Mouse (Mus musculus) left cerebral cortex, adult 18-20 months (tissue): Measurements from ENCODE around the gene Tusc2. TPM values are rescaled to one million over a fixed set of nuclear protein-coding genes. Genes with fewer than 3 reads are reported as not detected.
A peak's percentile ranks its signal among the peaks of the same experiment; 100 is the strongest.

Source experiments
- DNase-seq, 2 experiments: peaks; one replicate each; pipeline ENCODE4 v3.0.0; 2021 to 2022; ENCODE audit warnings: low spot score in 2 of 2, mixed read lengths in 1 of 2
- total RNA-seq, 2 experiments: library from RNA; stranded (reverse); gene quantifications; 2 replicates each; pipeline ENCODE4 v1.2.3; 2021

Tusc2 gene
- total RNA-seq, 2 experiments from 2014 or later, result 104 to 108 TPM

DNA sequence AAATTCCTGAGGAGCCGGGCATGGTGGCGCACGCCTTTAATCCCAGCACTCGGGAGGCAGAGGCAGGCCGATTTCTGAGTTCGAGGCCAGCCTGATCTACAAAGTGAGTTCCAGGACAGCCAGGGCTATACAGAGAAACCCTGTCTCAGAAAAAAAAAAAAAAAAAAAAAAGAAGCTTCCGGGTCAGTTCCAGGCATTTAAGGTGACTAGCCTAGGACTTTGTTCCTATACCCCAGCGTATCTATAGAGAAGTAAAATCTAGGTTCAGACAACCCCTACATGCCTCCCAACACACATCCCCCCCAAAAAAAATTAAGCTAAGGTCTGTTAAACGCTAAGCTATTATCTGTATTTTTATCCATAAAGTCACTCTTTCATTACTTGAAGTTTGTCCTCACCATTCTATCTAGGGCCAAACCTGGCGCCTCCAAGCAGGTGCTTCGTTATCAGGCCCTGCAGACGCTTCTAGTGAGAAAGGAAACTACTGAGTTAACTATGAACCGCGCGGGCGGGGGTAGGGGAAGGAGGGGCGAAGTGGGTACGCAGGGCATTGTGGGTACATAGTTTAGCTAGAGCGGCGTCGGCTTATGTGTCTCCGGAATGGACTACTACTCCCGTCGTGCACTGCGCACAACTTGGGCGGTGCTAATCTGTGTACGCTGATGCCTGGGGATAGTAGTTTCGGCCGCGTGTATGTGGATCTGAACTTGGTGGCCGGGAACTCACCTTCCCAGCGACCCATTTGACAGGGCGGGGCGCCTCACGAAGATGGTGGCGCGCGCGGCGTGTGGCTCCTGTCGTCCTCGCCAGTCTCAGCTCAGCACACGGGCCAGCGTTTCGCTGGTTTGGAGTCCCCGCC is 24.1 kb downstream of the Tusc2 start, which contains the start of gene Ifrd2:
Gene Ifrd2 (plus strand): TSS at position 669 of the 859 bp plus-strand sequence.
- peak; percentile 98 to 99 for DNase-seq

GRCm38 (mm10) chr9:107587833-107588639 is 25.0 kb downstream of the Tusc2 start:
- no peak for DNase-seq

DNA sequence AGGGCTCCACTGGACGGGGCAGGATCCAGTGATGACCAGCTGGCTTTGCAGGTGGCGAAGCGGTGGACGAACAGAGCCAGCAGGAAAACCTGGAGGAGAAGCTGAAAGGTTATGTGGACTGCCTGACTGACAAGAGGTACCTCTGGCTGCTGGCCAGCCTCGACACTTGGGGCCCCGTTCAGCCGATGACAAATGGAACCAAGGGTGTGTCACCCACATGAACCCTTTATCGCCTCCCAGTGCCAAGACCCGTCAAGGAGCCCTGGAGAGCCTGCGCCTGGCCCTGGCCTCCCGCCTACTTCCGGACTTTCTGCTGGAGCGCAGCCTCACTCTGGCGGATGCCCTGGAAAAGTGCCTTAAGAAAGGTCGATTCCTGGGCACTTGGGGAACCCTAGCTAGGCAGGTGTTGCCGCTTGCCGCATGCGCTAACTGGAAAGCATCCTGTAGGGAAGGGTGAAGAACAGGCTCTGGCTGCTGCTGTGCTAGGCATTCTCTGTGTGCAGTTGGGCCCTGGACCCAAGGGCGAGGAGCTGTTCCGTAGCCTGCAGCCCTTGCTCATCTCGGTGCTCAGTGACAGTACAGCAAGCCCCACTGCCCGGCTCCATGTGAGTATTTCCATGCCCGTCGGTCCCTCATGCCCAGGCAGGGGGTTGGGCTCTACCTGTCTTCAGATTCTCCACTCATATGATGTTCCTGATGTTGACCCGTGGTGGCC is 27.2 kb downstream of the Tusc2 start:
- no peak for DNase-seq

DNA sequence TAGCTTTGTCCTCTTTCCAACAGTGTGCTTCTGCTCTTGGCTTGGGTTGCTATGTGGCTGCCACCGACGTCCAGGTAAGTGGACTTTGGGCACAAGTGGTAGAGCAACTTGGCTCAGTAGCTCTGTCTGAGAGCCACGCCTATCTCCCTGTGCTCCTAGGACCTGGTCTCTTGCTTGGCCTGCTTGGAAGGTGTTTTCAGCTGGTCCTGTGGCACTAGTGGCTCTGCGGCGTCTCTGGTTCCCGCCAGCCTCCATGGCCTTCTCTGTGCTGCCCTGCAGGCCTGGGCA is 27.7 kb downstream of the Tusc2 start:
- no peak for DNase-seq

DNA sequence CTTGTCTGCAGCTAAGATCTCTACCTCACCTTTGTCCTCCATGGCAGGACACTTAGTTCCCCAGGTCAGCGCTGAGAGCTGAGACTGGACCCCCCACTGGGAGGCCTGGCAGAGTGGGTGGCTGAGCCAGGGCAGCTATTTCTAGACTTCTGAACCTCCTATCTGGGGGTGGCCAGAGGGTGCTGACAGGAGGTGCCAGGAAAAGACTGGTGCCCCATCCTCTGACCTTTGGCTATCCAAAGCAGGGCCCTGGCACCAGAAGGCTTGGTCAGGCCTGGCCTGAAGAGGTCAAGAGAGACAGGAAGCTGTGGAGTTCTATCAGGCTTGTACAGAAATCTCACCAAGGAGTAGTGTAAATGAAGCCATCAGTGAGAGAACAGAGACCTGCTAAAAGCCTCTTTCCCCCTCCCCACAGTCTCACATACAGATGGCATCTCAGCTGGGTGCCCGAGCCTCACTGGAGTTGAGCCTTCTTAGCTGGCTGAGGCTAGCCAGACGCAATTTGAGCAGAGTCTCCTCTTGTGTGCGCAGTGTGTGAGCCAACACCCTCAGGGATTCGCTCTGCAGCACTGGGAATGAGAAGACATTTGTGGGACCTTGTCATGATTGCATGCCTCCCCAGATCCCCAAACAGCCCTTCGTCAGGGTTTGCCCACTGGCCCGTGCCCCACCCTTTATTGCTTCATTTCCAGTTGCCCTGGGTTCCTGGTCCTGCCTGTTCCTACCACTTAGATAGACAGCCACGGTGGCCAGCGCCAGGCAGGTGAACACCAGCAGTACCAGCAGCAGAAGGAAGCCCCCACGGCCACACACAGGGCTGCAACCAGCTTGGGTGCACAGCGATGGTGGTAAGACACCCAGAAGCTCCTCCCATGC is 30.3 kb downstream of the Tusc2 start:
- no peak for DNase-seq

GRCm38 (mm10) chr9:107594281-107595062 is 31.4 kb downstream of the Tusc2 start:
- DNase-seq, result no peak

DNA sequence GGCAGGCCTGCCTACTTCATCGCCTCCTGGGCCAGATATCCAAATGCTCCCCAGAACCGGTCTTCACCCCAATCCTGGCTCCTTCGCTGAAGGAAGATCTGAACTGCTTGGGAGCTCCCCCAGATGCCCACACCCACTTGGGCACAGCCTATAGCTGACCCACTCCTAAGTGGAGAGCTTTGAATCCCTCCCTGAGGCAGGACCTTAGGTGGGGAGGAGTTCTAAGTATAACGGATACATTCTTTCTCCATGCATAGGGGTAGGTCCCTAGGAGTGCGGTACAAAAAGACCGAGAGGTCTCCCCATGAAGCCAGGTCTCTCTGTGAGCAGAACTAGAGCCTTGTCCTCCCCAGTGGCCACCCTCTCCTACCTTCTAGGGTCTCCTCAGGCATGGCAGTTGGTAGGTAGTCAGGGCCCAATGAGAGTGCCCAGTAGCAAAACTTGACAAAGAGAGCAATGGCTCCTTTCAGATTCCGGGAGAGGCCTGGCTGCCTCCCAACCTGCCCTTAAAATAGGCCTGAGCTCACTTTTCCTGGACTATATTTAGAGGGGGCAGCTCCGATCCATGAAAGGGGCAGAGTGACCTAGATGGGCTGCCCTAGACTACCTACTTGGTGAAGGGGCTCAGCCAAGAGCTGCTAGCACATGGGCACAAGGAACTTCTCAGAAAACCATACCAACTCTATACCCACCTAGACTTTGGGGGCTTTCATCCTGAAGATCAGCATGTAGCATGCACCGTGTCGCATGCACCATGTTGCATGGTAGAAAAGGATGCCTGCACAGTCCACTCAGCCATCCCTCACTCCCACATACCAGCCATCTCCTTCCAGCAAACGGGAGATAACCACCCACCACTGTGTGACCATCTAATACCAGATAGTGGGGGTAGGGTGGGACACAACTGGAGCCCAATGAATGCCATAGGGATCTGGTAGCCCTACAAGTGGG is 33.8 kb downstream of the Tusc2 start:
- DNase-seq, result no peak

DNA sequence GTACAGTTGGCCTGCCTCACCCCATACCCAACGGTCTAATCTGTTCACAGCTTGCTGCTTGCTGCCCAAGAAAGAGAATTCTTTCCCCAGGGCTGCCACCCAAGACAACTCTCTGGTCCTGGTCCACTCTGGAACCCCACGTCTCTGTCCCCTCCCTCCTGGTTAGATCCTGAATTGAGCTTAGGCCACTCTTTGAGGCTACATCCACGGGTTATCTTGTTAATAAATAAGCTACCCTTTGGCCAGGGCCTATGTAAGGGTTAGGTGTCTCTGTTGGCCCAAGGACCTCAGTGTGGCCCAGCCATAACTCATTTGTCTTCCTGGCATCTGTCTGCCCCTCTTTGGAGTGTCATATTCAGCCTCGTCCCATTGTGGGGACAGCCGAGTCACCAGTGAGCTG is 35.3 kb downstream of the Tusc2 start:
- DNase-seq, result no peak

- no peak for DNase-seq
Measured at GRCm38 (mm10) chr9:107599433-107599832, 36.4 kb downstream of the Tusc2 start.

DNA sequence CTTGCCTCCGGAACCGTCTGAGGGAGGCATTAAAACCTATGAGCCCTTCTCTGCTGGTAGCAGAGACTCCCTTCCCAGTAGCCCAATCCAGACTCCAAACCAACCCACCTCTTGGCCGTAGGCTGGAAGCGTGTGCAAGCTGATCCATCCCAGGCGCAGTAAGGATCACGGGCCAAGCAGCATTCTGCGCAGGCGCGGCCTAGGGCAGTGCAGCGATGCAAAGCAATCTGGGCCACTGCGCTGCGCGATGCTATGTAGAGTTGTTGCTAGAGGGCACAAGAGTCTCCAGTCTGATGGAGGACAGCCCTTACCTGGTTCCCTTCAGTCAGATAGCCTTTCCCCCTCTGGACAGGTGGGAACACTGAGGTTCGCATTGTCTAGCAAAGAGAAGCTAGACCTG is 36.8 kb downstream of the Tusc2 start:
- DNase-seq, result peak in 1 of 2 experiments; percentile 34

DNA sequence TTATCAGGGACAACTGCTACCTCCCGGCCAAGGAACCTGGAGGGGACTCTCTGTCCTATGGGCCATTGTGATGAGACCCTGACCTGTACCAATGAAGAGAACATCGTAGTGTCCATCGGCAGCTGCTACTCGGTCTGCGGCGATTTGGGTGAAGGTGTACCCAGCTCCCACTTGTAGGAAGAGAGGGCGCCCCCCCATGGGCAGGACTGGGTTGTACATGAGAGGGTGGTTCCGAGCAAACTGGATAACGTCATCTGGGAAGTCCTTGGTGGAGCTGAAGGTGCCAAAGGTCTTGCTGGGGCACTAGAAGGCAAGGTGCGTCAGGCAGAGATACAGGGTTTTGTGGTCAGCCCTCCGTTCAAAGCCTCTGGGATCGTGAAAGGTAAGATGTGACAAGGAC is 37.7 kb downstream of the Tusc2 start:
- no peak for DNase-seq

- DNase-seq, result no peak
Measured at GRCm38 (mm10) chr9:107601275-107601674, 38.2 kb downstream of the Tusc2 start.

DNA sequence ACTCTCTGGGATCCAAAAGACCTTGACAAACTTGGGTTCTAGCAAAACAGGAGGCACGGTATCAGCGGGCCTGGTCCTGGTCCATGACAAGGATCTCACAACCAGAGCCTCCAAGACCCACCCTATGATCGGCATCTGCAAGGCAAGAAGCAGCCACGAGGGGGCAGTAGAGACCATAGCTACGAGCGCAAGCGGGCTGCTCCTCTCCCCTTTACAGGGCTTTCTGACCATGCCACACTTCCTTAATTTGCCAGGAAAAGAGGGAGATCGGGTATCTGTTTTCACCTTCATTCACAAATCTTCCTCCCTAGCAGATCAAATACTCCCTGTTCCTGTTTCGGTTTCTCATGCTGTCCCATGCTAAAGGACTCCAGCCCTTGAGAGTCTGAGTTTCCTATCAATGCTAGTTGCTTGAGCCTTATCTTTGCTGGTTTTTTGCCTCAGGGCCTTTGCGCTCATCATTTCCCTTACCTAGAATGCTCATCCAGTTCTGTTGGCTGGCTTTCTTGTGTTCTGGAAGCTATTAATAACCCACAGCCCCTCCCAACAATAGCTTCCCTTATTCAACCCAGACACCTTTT is 39.1 kb downstream of the Tusc2 start:
- peak; percentile 90 to 96 for DNase-seq

DNA sequence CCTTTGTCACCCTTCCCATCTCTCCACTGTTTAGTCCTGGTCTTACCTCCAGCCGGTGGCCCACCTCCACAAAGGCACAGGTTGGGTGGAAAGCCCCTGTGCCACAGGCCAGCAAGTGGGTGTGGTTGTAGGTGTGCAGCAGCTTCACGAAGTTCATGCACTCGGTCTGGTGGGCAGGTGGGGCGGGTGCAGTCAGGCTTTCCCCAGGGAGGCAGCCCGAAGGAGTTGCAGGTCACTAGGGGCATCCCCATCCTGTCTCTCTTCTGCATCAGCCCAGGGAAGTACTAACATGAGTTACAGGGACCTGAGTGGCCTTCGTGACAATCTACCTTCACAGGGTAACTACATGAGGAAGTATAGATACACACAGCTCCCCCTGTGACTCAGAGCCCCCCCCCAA is 40.2 kb downstream of the Tusc2 start:
- no peak for DNase-seq

DNA sequence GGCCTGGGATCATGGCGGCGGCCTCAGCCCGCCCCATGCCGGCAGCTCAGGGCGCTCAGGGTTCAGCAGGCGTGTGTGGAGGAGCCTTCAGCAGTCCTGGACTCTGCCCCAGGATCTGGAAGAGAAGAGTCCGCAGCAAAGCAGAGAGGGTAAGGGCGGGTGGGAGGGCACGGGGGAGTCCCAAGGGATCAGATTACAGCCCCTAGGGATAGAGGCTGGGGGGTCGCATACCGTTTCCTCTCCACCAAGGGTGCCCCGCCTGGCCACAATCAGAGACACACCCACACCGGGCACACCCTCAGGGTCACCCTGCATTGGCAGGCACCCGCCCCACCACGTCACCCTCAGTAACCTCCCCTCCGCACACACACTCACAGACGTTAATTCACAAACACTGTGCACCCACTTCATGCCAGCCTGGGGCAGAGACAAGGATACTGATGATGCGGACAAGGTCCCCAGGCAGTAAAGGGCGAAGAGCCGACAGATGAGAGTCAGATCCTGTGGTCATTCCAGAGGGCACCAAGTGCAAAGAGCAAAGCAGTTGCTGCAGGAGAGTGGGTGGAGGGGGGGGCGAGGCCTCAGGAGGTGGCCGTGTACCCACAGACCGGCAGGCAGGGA is 42.1 kb downstream of the Tusc2 start:
- DNase-seq, result no peak

- no peak for DNase-seq
Measured at GRCm38 (mm10) chr9:107606591-107606990, 43.5 kb downstream of the Tusc2 start.

- DNase-seq, result no peak
Measured at GRCm38 (mm10) chr9:107607036-107607435, 44.0 kb downstream of the Tusc2 start.

DNA sequence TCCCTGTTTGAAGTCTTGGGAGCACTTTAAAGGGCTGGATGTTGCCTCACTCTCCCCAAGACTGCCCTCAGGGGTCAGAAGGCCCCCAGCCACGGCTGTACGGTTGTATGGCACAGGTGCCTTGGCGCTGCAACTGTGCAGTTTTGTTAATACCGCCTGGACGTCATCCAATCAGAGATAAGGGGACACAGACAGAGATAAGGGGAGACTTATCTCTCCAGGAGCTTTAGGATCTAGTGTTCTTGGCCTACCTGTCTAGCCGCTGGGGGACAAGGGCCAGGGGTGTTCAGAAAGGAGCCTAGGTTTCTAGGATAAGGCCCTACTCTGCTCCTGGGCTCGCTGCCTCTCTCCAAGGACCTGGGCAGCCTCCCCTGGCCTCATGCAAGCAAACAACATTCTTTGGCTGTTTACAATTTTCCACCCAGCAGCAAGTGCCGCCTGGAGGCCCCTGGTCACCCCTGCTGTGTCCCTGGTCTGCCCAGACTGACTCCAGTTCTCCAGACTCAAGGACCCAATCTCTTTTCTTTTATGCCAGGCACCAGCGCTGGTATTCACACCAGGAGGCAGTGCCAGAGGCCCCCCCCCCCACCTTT is 44.7 kb downstream of the Tusc2 start:
- DNase-seq, result no peak
